Mouse (Mus musculus) liver, postnatal 0 days (tissue): ENCODE results near the gene Ablim1.

Experiments
- CTCF ChIP-seq: sonication (generic); IDR thresholded peaks from 2 replicates; pipeline ENCODE4 v1.5.1; 2016; ENCODE audit warnings: antibody characterized with exemption, low read depth
- EP300 ChIP-seq: IDR thresholded peaks from 2 replicates; pipeline ENCODE4 v1.6.1; 2016; ENCODE audit warnings: antibody characterized with exemption, low read depth, mild to moderate bottlenecking

GRCm38 (mm10) chr19:57131366-57131765 lies 183.4 kb downstream of the Ablim1 start:
- no peak for TF ChIP-seq CTCF
- no peak for TF ChIP-seq EP300
